ENCODE assay signal across 28 mouse cellular contexts in the genomic region with DNA sequence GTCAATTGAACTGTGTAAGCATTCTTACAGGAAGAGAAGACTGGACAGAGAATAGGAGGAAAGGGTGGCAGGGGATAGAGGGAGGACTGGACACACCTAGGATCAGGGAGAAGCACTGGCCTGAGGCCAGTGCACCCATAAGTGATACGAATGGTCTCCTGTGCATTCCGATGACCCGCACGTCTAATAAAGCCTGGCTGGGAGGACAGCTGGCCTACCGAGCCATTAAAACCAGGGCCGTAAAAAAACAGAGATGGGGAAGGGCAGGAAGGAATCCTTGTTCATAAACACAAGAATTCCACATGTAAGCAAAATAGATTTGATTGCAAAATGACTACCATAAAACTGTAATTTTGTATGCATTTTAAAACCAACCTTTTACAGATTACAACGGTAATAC.
"Had no signal": no experiment of that assay in that cellular context is flagged by ENCODE, and none has a peak within 500 bp of the region (broad histone marks: within the 10 kb centered on the region; RNA-seq: fewer than 3 reads in every experiment).

No protein-coding gene starts in this region.

- H3K36me3 ChIP-seq: heart, embryonic 10.5 days; heart, embryonic 12.5 days; heart, embryonic 13.5 days; heart, embryonic 15.5 days; hindbrain, embryonic 10.5 days; hindbrain, embryonic 12.5 days; hindbrain, embryonic 13.5 days; hindbrain, embryonic 15.5 days; intestine, embryonic 15.5 days; kidney, embryonic 15.5 days had no signal

- H3K4me2 ChIP-seq: heart, embryonic 11.5 days; heart, embryonic 12.5 days; heart, embryonic 13.5 days; heart, embryonic 15.5 days; hindbrain, embryonic 12.5 days; hindbrain, embryonic 13.5 days; hindbrain, embryonic 14.5 days; hindbrain, embryonic 15.5 days; intestine, embryonic 15.5 days; kidney, embryonic 15.5 days had no signal

- H3K27me3 ChIP-seq: heart, embryonic 13.5 days; heart, embryonic 15.5 days; hindbrain, embryonic 12.5 days; hindbrain, embryonic 15.5 days; intestine, embryonic 15.5 days; kidney, embryonic 15.5 days had no signal

- H3K27ac ChIP-seq: heart, embryonic 10.5 days; heart, embryonic 13.5 days; heart, embryonic 15.5 days; hindbrain, embryonic 10.5 days; hindbrain, embryonic 12.5 days; hindbrain, embryonic 13.5 days; hindbrain, embryonic 14.5 days; hindbrain, embryonic 15.5 days; hindbrain, postnatal 0 days; intestine, embryonic 15.5 days; kidney, embryonic 15.5 days; kidney, postnatal 0 days; layer of hippocampus, adult 2 months had no signal

- H3K4me1 ChIP-seq: heart, embryonic 10.5 days; heart, embryonic 12.5 days; heart, embryonic 15.5 days; hindbrain, embryonic 10.5 days; hindbrain, embryonic 12.5 days; intestine, embryonic 15.5 days; kidney, embryonic 15.5 days had no signal

- DNase-seq: heart, postnatal 4 days; kidney, adult 11 months; kidney, adult 18-20 months; kidney, adult 2 months; kidney, adult 8-10 months; kidney, adult 9 months; kidney, postnatal 10 days; kidney, postnatal 14 days; kidney, postnatal 25 days; kidney, postnatal 36 days; kidney, postnatal 4 days; layer of hippocampus, adult 9-11 months; layer of hippocampus, postnatal 36 days had no signal

- H3K9me3 ChIP-seq: heart, embryonic 10.5 days; heart, embryonic 12.5 days; heart, embryonic 13.5 days; heart, embryonic 15.5 days; hindbrain, embryonic 10.5 days; hindbrain, embryonic 12.5 days; hindbrain, embryonic 13.5 days; hindbrain, embryonic 15.5 days; intestine, embryonic 15.5 days; kidney, embryonic 15.5 days had no signal

- H3K4me3 ChIP-seq: heart, embryonic 10.5 days; heart, embryonic 12.5 days; heart, embryonic 13.5 days; heart, embryonic 15.5 days; hindbrain, embryonic 10.5 days; hindbrain, embryonic 12.5 days; hindbrain, embryonic 13.5 days; hindbrain, embryonic 15.5 days; intestine, embryonic 15.5 days; kidney, embryonic 15.5 days; layer of hippocampus, adult 2 months had no signal
